Mouse (Mus musculus) kidney, adult 11 months (tissue): Measurements from ENCODE around the gene Nfkbid.

Experiments
- DNase-seq: peaks from one replicate; pipeline ENCODE4 v3.0.0; 2022

Gene Nfkbid

GRCm38 (mm10) chr7:30421175-30421889 lies at the start of gene Nfkbid:
Nfkbid (plus strand) TSS chr7:30421732.
- DNase-seq = peak; percentile 66

GRCm38 (mm10) chr7:30373501-30373962 lies 48.0 kb upstream of the Nfkbid start:
- peak; percentile 96 for DNase-seq

GRCm38 (mm10) chr7:30380061-30380460 lies 41.5 kb upstream of the Nfkbid start:
- DNase-seq = no peak

GRCm38 (mm10) chr7:30384106-30384505 lies 37.4 kb upstream of the Nfkbid start:
- no peak for DNase-seq

- DNase-seq = no peak
Observed at GRCm38 (mm10) chr7:30392746-30393520, 28.6 kb upstream of the Nfkbid start.

GRCm38 (mm10) chr7:30393631-30394030 lies 27.9 kb upstream of the Nfkbid start:
- DNase-seq = no peak

- DNase-seq = peak; percentile 16
Observed at GRCm38 (mm10) chr7:30394379-30394778, 27.2 kb upstream of the Nfkbid start.

- no peak for DNase-seq
Observed at GRCm38 (mm10) chr7:30394871-30395270, 26.7 kb upstream of the Nfkbid start.

- no peak for DNase-seq
Observed at GRCm38 (mm10) chr7:30399671-30400070, 21.9 kb upstream of the Nfkbid start.

GRCm38 (mm10) chr7:30402343-30402742 lies 19.2 kb upstream of the Nfkbid start:
- no peak for DNase-seq

GRCm38 (mm10) chr7:30408639-30409038 lies 12.9 kb upstream of the Nfkbid start:
- DNase-seq = no peak

GRCm38 (mm10) chr7:30409789-30410188 lies 11.7 kb upstream of the Nfkbid start:
- no peak for DNase-seq

- no peak for DNase-seq
Observed at GRCm38 (mm10) chr7:30411023-30411422, 10.5 kb upstream of the Nfkbid start.

GRCm38 (mm10) chr7:30412735-30413147 lies 8.8 kb upstream of the Nfkbid start:
- DNase-seq = no peak

GRCm38 (mm10) chr7:30413596-30413995 lies 7.9 kb upstream of the Nfkbid start, which contains the start of gene Tyrobp:
Tyrobp (plus strand) TSS chr7:30413760.
- DNase-seq = no peak

GRCm38 (mm10) chr7:30417856-30418255 lies 3.7 kb upstream of the Nfkbid start:
- no peak for DNase-seq

GRCm38 (mm10) chr7:30419561-30420499 lies 1.7 kb upstream of the Nfkbid start, which contains the start of gene Hcst:
Hcst (minus strand) TSS chr7:30419854.
- DNase-seq = no peak

- no peak for DNase-seq
Observed at GRCm38 (mm10) chr7:30420673-30421072, 859 bp upstream of the Nfkbid start.

- peak; percentile 77 for DNase-seq
Observed at GRCm38 (mm10) chr7:30421890-30422435, 431 bp downstream of the Nfkbid start.

GRCm38 (mm10) chr7:30422560-30422959 lies 1.0 kb downstream of the Nfkbid start:
- DNase-seq = no peak

- DNase-seq = no peak
Observed at GRCm38 (mm10) chr7:30423071-30423641, 1.6 kb downstream of the Nfkbid start.

GRCm38 (mm10) chr7:30429327-30429726 lies 7.8 kb downstream of the Nfkbid start:
- no peak for DNase-seq
